Comparison of ENCODE assay signal across 9 mouse cellular contexts in genomic region chr10:17946046-17946445, GRCm38 (mm10). TPM values are rescaled to one million over a fixed set of nuclear protein-coding genes. Genes with fewer than 3 reads are reported as not detected.
A peak's percentile ranks its signal among the peaks of the same experiment; 100 is the strongest.
DNase-seq lines count a peak whose midpoint lies in the region; ATAC-seq and TF ChIP-seq lines count a peak whose summit lies in the region.
"Had no signal": no experiment of that assay in that cellular context is flagged by ENCODE, and none has a peak within 500 bp of the region (broad histone marks: within the 10 kb centered on the region; RNA-seq: fewer than 3 reads in every experiment).

No protein-coding gene starts in this region.

- H3K4me1 ChIP-seq in forebrain, embryonic 11.5 days (replicated peaks; ENCODE audit: control insufficient read depth, insufficient read depth, low read length): peaks cover 2% of the 10 kb centered on the region; the same call in 1 of the 2 replicates
- peaks cover 7% of the 10 kb centered on the region for H3K4me1 ChIP-seq in limb, embryonic 14.5 days (ENCODE audit: control insufficient read depth, insufficient read depth, low read length)
- peaks cover 8% of the 10 kb centered on the region for H3K4me1 ChIP-seq in neural tube, embryonic 14.5 days (ENCODE audit: control insufficient read depth, insufficient read depth, low read length)

- no peak overlapping the region for H3K27ac ChIP-seq in left cerebral cortex, adult 2 months
- H3K27ac ChIP-seq in forebrain, embryonic 11.5 days (ENCODE audit: low read depth, low read length): no peak overlapping the region
- H3K27ac ChIP-seq in limb, embryonic 14.5 days (replicated peaks; ENCODE audit: low read depth, low read length): no peak overlapping the region
- H3K27ac ChIP-seq in neural tube, embryonic 14.5 days (ENCODE audit: low read depth, low read length): no peak overlapping the region

- H3K27me3 ChIP-seq in forebrain, embryonic 11.5 days (ENCODE audit: control insufficient read depth, insufficient read depth, low read length): no peaks in the 10 kb centered on the region
- no peaks in the 10 kb centered on the region for H3K27me3 ChIP-seq in limb, embryonic 14.5 days (ENCODE audit: control insufficient read depth, insufficient read depth, low read length)
- H3K27me3 ChIP-seq in neural tube, embryonic 14.5 days (ENCODE audit: control insufficient read depth, insufficient read depth, low read length): no peaks in the 10 kb centered on the region
- H3K27me3 ChIP-seq: megakaryocyte, embryonic 14.5 days had no signal

- peak overlapping the region; percentile 35 for H3K4me3 ChIP-seq in left cerebral cortex, adult 2 months
- H3K4me3 ChIP-seq in forebrain, embryonic 11.5 days (ENCODE audit: low read depth, low read length): no peak overlapping the region
- H3K4me3 ChIP-seq in limb, embryonic 14.5 days (replicated peaks; ENCODE audit: low read length): peak overlapping the region; percentile 81
- H3K4me3 ChIP-seq in neural tube, embryonic 14.5 days (ENCODE audit: low read depth, low read length): peak overlapping the region; percentile 83; the same call in 1 of the 2 replicates

- no peak for TF ChIP-seq CTCF in left cerebral cortex, adult 2 months (IDR thresholded peaks at IDR 0.05)

- WGBS in forebrain, embryonic 11.5 days: 71% methylated on average over 3 of the region's 3 CpGs
- WGBS in limb, embryonic 14.5 days: 55% methylated on average over 3 of the region's 3 CpGs
- 68% methylated on average over 3 of the region's 3 CpGs for WGBS in neural tube, embryonic 14.5 days

- H3K36me3 ChIP-seq in forebrain, embryonic 11.5 days (ENCODE audit: control insufficient read depth, insufficient read depth, low read length): no peaks in the 10 kb centered on the region
- peaks cover 6% of the 10 kb centered on the region for H3K36me3 ChIP-seq in limb, embryonic 14.5 days (ENCODE audit: control insufficient read depth, insufficient read depth, low read length)
- no peaks in the 10 kb centered on the region for H3K36me3 ChIP-seq in neural tube, embryonic 14.5 days (ENCODE audit: control insufficient read depth, insufficient read depth, low read length)

- intact Hi-C loops in left cerebral cortex, adult 2 months (cut with DNase I): loop anchor here (10.0 kb wide), 1 partner anchor 109 kb away; the partner anchor contains the start of gene Reps1
- intact Hi-C loops in left cerebral cortex, postnatal 25 days (cut with DNase I): no loop called here

- no peak for ATAC-seq in forebrain, embryonic 11.5 days (replicated peaks; ENCODE audit: low FRiP score)
- no peak for ATAC-seq in limb, embryonic 14.5 days (ENCODE audit: low FRiP score, low read depth)
- no peak for ATAC-seq in neural tube, embryonic 14.5 days (ENCODE audit: low read depth)

- peak overlapping the region; percentile 36; the same call in 1 of the 2 replicates for H3K4me2 ChIP-seq in forebrain, embryonic 11.5 days (ENCODE audit: low read depth, low read length, severe bottlenecking)
- peak overlapping the region; percentile 55 for H3K4me2 ChIP-seq in limb, embryonic 14.5 days (replicated peaks; ENCODE audit: low read depth, low read length, severe bottlenecking)
- peak overlapping the region; percentile 52 for H3K4me2 ChIP-seq in neural tube, embryonic 14.5 days (ENCODE audit: low read depth, low read length)

- no peaks in the 10 kb centered on the region; the same call in 1 of the 2 replicates for H3K9me3 ChIP-seq in forebrain, embryonic 11.5 days (ENCODE audit: control insufficient read depth, low read length)
- no peaks in the 10 kb centered on the region for H3K9me3 ChIP-seq in limb, embryonic 14.5 days (ENCODE audit: control insufficient read depth, low read length)
- no peaks in the 10 kb centered on the region for H3K9me3 ChIP-seq in neural tube, embryonic 14.5 days (ENCODE audit: control insufficient read depth, low read length)
- H3K9me3 ChIP-seq: megakaryocyte, embryonic 14.5 days had no signal

- TF ChIP-seq POLR2A in limb, embryonic 14.5 days (IDR thresholded peaks at IDR 0.05; ENCODE audit: borderline replicate concordance, extremely low read depth, insufficient read depth, insufficient read length): no peak

- H3K9ac ChIP-seq in forebrain, embryonic 11.5 days (ENCODE audit: low read length): no peak overlapping the region
- H3K9ac ChIP-seq in limb, embryonic 14.5 days (ENCODE audit: low read depth, low read length, severe bottlenecking): peak overlapping the region; percentile 40; the same call in 1 of the 2 replicates
- H3K9ac ChIP-seq in neural tube, embryonic 14.5 days (replicated peaks; ENCODE audit: low read depth, low read length): no peak overlapping the region; the same call in 1 of the 2 replicates

- no peak for DNase-seq in left cerebral cortex, adult 2 months (ENCODE audit: extremely low spot score in 1 of 2, low spot score in 2 of 2)
- no peak for DNase-seq in left cerebral cortex, postnatal 25 days (ENCODE audit: low spot score in 2 of 2)
- DNase-seq in forebrain, embryonic 11.5 days (ENCODE audit: low spot score): no peak
- no peak for DNase-seq in limb, embryonic 14.5 days (ENCODE audit: low spot score)
- DNase-seq in gastrocnemius, postnatal 25 days: no peak
- no peak for DNase-seq in gastrocnemius, postnatal 4 days (ENCODE audit: low spot score in 2 of 2)
- DNase-seq in layer of hippocampus, adult 9-11 months: no peak

RNA-seq across cellular contexts. Expression of gene Heca, which starts 1.8 kb away (rescaled TPM):
- 10 to 100 TPM; 28.9 to 29.5 TPM for total RNA-seq in left cerebral cortex, adult 2 months (2021)
- total RNA-seq in left cerebral cortex, postnatal 25 days (2021): 10 to 100 TPM; 25.1 to 26.0 TPM
- polyA plus RNA-seq in forebrain, embryonic 11.5 days (2014; fragmentation: Nextera tagmentation; extraction: Ambion mirVana): 3.9 and 4.8 TPM in 2 replicates
- polyA plus RNA-seq in limb, embryonic 14.5 days (2012; rRNA removed): 18.6 and 19.2 TPM in 2 replicates
- polyA plus RNA-seq in limb, embryonic 14.5 days (2014; fragmentation: Nextera tagmentation; extraction: Ambion mirVana): 8.1 and 11.0 TPM in 2 replicates
- 8.5 and 8.6 TPM in 2 replicates for polyA plus RNA-seq in neural tube, embryonic 14.5 days (2014; fragmentation: Nextera tagmentation; extraction: Ambion mirVana)
- 10 to 100 TPM; 12.6 to 15.6 TPM for total RNA-seq in gastrocnemius, postnatal 25 days (2021)
- 10 to 100 TPM; 23.0 to 27.5 TPM for total RNA-seq in gastrocnemius, postnatal 4 days (2021)
